Mouse (Mus musculus): ENCODE results near the gene Apex1. TPM values are rescaled to one million over a fixed set of nuclear protein-coding genes. Genes with fewer than 3 reads are reported as not detected.
"Not testable (repeated sequence)": the region's sequence is repeated elsewhere in the genome, so short reads cannot be mapped to it uniquely, and the experiment has no call there.

Apex1 gene
- polyA plus RNA-seq, 1 experiment from 2014 or later = 188 TPM

DNA sequence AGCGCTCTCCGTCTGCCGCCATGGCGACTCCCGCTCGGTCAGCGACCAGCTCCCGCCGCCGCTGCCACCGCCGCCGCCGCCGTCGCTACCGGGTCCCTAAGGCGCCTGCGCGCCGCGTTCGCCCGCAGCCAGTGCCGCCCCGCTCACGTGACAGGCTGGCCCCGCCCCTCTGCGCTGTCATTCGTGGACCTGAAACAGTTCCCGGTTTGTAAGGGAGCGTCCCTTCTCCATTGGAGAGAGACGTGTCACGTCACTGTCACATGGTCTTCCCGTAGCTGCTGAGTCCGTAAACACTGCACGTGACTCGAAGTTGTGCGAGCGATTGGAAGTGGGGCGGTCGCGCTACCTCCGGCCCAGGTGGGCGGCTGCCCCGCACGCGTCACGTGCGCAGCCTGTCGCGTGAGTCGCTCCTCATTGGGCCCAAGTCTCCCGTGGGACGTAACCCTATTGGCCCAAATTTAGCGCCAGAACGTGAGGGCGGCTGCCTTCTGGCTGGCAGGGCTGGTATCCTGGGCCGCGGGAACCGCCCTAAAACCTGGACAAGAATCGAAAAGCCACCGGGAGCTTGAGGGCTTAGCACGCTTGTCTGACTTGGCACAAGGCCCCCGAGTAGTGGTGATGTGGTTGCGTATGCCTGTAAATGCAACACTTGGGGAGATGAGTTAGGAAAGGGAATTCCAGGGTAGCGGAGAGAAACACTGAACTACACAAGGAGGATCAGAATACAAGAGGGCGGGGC, 6.2 kb downstream of the Apex1 start, which contains the start of the genes Pip4p1 and Pnp:
TSS of gene Pip4p1 (minus strand) at position 103 of the 739 bp plus-strand sequence.
TSS of gene Pnp (plus strand) at position 329 of the 739 bp plus-strand sequence.
- H3K27ac ChIP-seq = peak within 1 kb of the TSS; percentile 90
- H3K9ac ChIP-seq = peak within 1 kb of the TSS; percentile 94
- H3K4me2 ChIP-seq = peak within 1 kb of the TSS; percentile 81
- under 1% methylated on average over 66 of the region's 68 CpGs for WGBS
- H3K36me3 ChIP-seq = peaks cover 33% of the 10 kb centered on the region
- peak; percentile 99 for ATAC-seq (ENCODE audit: insufficient number of reproducible peaks, low FRiP score, low TSS enrichment, low read depth)
- peaks cover 18% of the 10 kb centered on the region for H3K4me1 ChIP-seq
- no peaks in the 10 kb centered on the region for H3K27me3 ChIP-seq
- H3K4me3 ChIP-seq = peak within 1 kb of the TSS; percentile 98
- H3K9me3 ChIP-seq = no peaks in the 10 kb centered on the region

DNA sequence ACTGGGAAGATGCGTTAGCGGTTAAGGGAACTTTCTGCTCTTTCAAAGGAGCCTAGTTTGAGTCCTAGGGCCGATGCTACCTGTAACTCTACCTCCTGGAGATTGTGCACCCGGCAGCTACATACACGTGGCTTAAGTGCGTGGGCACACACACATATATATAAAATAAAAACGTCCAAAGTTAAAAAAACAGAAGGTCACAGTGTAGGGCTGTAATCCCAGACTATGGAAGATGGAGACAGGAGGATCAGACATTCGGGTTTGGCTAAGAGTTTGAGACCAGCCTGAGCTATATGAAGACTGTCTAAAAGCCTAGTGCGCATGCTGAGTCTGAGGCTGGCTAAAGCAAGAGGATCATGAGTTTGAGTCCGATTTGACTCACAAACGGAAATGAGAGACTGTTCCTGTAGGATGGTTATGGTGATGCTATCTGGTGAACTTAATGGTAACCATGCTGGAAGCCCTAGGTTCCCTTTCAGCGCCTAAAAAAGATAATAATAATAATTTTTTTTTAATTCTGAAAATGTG, 6.8 kb downstream of the Apex1 start:
- Histone ChIP-seq H3K27me3 (no peaks in the 10 kb centered on the region), H3K4me2 (peak overlapping the region; percentile 57), H3K9ac (peak overlapping the region; percentile 11), H3K4me1 (peaks cover 12% of the 10 kb centered on the region), H3K27ac (peak overlapping the region; percentile 90), H3K4me3 (peak overlapping the region; percentile 98), H3K36me3 (peaks cover 27% of the 10 kb centered on the region), H3K9me3 (no peaks in the 10 kb centered on the region)
- ATAC-seq (ENCODE audit: insufficient number of reproducible peaks, low FRiP score, low TSS enrichment, low read depth) = no peak
- 13% methylated on average over 12 of the region's 12 CpGs for WGBS

DNA sequence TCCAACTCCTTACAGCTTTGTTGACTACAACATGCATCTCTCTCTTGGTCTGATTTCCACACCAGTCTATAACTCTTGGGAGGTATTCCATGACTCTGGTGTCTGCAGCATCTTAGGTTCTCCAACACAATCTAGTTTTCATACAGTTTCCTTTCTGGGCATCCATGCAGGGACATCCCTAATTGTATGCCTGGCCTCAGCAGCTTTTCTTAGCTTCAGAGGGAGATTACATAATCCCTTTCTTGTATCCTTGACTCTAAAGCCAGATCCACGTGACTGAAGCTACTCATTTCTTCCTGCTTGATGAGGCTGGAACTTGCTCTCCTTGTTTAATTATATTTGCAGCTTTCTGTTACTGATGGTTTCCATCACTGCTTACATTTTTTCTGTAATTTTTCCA, 11.9 kb downstream of the Apex1 start:
- no peaks in the 10 kb centered on the region for H3K9me3 ChIP-seq
- no peak for ATAC-seq (ENCODE audit: insufficient number of reproducible peaks, low FRiP score, low TSS enrichment, low read depth)
- no peaks in the 10 kb centered on the region for H3K36me3 ChIP-seq
- no peak overlapping the region for H3K27ac ChIP-seq
- 54% methylated on average over 1 of the region's 1 CpGs for WGBS
- peaks cover 1% of the 10 kb centered on the region; the same call in 1 of the 2 replicates for H3K4me1 ChIP-seq
- no peak overlapping the region for H3K4me3 ChIP-seq
- no peak overlapping the region for H3K9ac ChIP-seq
- H3K4me2 ChIP-seq = no peak overlapping the region
- H3K27me3 ChIP-seq = no peaks in the 10 kb centered on the region

DNA sequence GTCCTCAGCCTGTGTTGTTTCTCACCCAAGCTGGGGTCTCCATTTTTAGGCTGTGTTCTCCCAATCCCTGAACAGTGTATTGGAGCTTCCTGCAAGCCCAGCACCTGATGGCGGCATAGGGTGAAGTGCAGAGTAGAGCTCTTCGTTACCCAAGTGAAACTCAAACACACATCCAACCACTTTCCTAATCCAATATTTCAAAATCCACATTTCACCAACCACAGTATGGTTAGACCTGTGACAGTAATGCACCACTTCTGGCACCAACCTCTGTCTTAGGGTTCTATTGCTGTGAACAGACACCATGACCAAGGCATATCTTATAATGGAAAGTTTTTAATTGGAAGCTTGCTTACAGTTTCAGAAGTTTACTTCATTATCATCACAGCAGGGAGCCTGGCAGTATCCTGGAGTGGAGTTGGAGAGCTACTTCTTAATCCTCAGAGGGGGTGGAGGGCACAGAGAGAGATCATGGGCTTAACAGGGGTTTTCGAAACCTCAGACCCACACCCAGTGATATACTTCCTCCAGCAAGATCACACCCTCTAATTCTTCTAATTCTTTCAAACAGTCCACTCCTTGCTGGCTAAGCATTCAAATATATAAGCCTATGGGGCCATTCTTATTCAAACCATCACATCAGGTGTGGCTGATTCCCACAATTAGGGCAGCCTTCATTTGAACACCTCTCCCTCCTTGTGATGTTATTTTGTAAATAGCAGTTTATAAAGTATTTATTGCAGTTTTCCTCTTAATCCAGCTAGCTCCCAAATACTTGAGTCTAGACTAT, 13.5 kb downstream of the Apex1 start:
- Histone ChIP-seq H3K9ac (no peak overlapping the region), H3K27me3 (no peaks in the 10 kb centered on the region), H3K4me3 (no peak overlapping the region), H3K36me3 (no peaks in the 10 kb centered on the region), H3K4me2 (no peak overlapping the region), H3K9me3 (no peaks in the 10 kb centered on the region), H3K27ac (no peak overlapping the region), H3K4me1 (no peaks in the 10 kb centered on the region)
- ATAC-seq (ENCODE audit: insufficient number of reproducible peaks, low FRiP score, low TSS enrichment, low read depth) = no peak
- WGBS = 89% methylated on average over 3 of the region's 3 CpGs

DNA sequence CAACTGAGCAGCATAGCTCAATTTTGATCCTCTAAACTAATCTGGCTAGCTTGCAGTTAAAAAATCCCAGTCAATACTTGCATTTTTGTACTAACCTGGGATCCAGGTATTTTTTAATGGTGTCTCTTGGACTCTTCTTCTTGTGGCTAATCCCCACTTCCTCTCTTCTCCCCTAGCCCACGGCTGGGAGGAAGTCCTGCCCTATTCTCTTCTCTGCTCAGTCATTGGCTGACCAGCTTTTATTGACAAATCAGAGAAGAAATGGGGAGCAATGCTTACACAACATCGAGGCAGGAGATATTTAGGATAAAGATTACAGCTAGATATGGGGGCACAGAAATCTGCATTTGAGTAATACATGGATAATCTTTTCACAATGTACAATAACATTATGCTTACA, 14.2 kb downstream of the Apex1 start:
- Histone ChIP-seq H3K27me3 (no peaks in the 10 kb centered on the region), H3K36me3 (no peaks in the 10 kb centered on the region), H3K4me3 (no peak overlapping the region), H3K27ac (no peak overlapping the region), H3K4me1 (peaks cover 2% of the 10 kb centered on the region; the same call in 1 of the 2 replicates), H3K9me3 (no peaks in the 10 kb centered on the region), H3K4me2 (no peak overlapping the region), H3K9ac (no peak overlapping the region)
- ATAC-seq (ENCODE audit: insufficient number of reproducible peaks, low FRiP score, low TSS enrichment, low read depth) = no peak
- 32% methylated on average over 2 of the region's 2 CpGs for WGBS

DNA sequence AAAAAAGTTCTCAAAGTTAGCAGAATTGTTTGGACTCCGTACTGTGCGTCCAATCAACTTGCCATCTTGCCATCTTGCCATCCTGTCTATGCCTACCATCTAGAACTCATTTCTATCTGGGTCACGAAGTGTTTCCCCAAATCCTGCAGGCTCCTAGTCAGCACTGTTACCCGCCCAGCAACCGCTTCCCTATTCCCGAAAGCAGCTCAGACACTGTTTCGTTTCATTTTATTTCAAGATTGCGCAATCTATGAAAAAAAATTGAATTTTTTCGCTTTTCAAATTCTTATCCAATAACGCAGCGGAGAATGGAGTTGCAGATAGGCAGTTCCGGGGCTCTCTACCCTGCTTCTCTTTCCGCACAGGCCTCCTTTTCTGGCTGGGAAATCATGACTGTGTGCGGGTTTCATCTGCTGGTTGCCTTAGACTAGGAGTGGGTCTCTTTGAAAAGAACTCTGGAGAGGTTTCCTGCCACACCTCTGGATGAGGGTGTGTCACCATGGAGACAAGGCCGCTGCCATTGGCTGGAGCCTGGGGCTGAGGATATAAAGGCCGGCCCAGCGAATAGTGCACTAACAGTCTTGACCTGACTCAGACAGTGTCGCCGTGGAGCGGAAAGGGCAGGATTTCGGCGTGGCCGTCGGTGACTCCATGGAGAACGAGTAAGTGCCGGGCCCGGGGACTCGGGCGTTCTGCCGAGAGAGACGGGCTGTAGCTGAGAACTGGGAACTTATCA, 19.3 kb downstream of the Apex1 start, which contains the start of gene Gm49342:
TSS of gene Gm49342 (plus strand) at position 586 of the 736 bp plus-strand sequence.
- Histone ChIP-seq H3K4me2 (peak within 1 kb of the TSS; percentile 59), H3K36me3 (no peaks in the 10 kb centered on the region), H3K4me1 (peaks cover 8% of the 10 kb centered on the region; the same call in 1 of the 2 replicates), H3K27me3 (no peaks in the 10 kb centered on the region), H3K9me3 (no peaks in the 10 kb centered on the region), H3K4me3 (peak within 1 kb of the TSS; percentile 52), H3K9ac (peak within 1 kb of the TSS; percentile 35), H3K27ac (peak within 1 kb of the TSS; percentile 93)
- ATAC-seq (ENCODE audit: insufficient number of reproducible peaks, low FRiP score, low TSS enrichment, low read depth) = peak; percentile 97
- WGBS = 11% methylated on average over 31 of the region's 31 CpGs

DNA sequence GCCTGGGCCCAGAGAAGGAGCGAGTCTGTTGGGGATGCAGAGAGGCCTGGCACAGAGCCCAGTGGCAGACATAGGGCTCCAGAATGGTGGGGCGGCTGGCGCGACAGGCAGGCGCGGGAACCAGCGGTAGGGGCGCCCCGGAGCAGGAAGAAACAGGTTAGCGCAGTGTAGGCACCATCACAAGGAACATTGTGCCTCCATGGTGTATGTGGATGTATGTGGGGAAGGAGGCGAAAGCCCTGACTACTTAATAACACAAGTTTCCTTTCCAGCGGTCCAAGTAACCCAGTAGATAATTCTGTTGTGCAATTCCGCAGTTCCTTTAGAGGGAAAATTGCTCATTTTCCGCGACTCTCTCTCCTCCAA, 19.9 kb downstream of the Apex1 start:
- Histone ChIP-seq H3K4me3 (peak overlapping the region; percentile 52), H3K9ac (peak overlapping the region; percentile 35), H3K4me2 (peak overlapping the region; percentile 59), H3K27ac (peak overlapping the region; percentile 93)
- not testable (repeated sequence) for H3K4me1 ChIP-seq, H3K36me3 ChIP-seq, H3K27me3 ChIP-seq, H3K9me3 ChIP-seq
- ATAC-seq (ENCODE audit: insufficient number of reproducible peaks, low FRiP score, low TSS enrichment, low read depth) = peak; percentile 92
- WGBS = 2% methylated on average over 15 of the region's 15 CpGs

DNA sequence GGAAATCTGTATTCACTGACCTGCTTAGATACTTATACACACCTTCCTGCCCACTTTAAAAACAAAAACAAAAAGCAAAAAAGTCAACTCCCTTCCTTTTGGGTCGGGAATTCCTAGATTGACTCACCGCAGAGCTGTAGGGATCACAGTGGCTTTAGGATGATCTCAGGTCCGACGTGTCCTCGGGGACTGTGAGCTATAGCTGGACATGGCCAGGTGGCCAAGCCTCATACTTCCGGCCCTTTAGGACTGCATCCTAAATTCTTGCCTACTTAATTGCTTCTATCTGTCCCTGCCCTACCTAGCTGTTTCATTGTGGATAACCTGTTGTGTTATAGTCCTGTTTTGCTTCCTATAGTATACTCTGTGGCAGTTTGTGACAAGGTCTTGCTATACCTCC, 20.3 kb downstream of the Apex1 start:
- H3K4me3 ChIP-seq = peak overlapping the region; percentile 52
- not testable (repeated sequence) for ATAC-seq (ENCODE audit: insufficient number of reproducible peaks, low FRiP score, low TSS enrichment, low read depth); H3K27me3 ChIP-seq; H3K9me3 ChIP-seq; H3K4me1 ChIP-seq; H3K36me3 ChIP-seq
- peak overlapping the region; percentile 93 for H3K27ac ChIP-seq
- H3K9ac ChIP-seq = peak overlapping the region; percentile 35
- WGBS = 6% methylated on average over 6 of the region's 6 CpGs
- peak overlapping the region; percentile 59 for H3K4me2 ChIP-seq

DNA sequence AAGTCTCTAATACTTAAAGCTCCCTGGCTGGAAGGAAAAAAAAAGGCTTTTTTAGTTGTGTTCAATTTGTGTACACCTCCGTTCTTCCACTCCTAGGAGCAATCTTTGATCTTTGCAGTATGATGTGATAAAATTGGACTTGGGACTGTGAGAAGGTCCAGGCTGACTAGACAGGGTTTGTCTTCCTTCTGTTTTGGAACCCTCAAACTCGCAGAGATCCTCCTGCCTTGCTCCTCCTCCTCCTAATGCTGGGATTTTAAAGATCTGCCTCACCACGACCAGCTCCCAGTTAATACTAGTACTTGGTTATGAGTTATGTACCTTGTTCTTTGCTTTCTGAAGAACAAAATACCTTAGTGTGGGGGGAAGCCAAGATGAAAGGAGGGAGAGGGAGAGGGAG, 20.8 kb downstream of the Apex1 start:
- not testable (repeated sequence) for H3K36me3 ChIP-seq; H3K9me3 ChIP-seq; ATAC-seq (ENCODE audit: insufficient number of reproducible peaks, low FRiP score, low TSS enrichment, low read depth); H3K9ac ChIP-seq; H3K27me3 ChIP-seq; H3K4me1 ChIP-seq
- H3K4me2 ChIP-seq = peak overlapping the region; percentile 59
- WGBS = 19% methylated on average over 3 of the region's 3 CpGs
- H3K4me3 ChIP-seq = peak overlapping the region; percentile 52
- peak overlapping the region; percentile 93; the same call in 1 of the 2 replicates for H3K27ac ChIP-seq

DNA sequence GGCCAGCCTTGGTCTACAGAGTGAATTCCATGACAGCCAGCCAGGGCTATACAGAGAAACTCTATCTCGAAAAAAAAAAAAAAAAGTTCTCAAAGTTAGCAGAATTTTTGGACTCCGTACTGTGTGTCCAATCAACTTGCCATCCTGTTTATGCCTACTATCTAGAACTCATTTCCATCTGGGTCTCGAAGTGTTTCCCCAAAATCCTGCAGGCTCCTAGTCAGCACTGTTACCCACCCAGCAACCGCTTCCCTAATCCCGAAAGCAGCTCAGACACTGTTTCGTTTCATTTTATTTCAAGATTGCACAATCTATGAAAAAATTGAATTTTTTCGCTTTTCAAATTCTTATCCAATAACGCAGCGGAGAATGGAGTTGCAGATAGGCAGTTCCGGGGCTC, 30.7 kb downstream of the Apex1 start:
- no peak overlapping the region for H3K27ac ChIP-seq
- no peak for ATAC-seq (ENCODE audit: insufficient number of reproducible peaks, low FRiP score, low TSS enrichment, low read depth)
- 90% methylated on average over 10 of the region's 10 CpGs for WGBS
- H3K4me3 ChIP-seq = no peak overlapping the region
- no peak overlapping the region for H3K9ac ChIP-seq
- no peaks in the 10 kb centered on the region for H3K9me3 ChIP-seq
- no peak overlapping the region for H3K4me2 ChIP-seq
- H3K27me3 ChIP-seq = no peaks in the 10 kb centered on the region
- H3K36me3 ChIP-seq = peaks cover 7% of the 10 kb centered on the region
- H3K4me1 ChIP-seq = 0 out of 2 replicates have a peak, but pooled peaks cover 3% of the 10 kb centered on the region

DNA sequence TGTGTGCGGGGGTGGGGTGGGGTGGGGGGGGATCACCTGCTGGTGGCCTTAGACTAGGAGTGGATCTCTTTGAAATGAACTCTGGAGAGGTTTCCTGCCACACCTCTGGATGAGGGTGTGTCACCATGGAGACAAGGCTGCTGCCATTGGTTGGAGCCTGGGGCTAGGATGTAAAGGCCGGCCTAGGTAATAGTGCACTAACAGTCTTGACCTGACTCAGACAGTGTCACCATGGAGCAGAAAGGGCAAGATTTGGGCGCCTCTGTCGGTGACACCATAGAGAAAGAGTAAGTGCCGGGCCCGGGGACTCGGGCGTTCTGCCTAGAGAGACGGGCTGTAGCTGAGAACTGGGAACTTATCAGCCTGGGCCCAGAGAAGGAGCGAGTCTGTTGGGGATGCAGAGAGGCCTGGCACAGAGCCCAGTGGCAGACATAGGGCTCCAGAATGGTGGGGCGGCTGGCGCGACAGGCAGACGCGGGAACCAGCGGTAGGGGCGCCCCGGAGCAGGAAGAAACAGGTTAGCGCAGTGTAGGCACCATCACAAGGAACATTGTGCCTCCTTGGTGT, 31.3 kb downstream of the Apex1 start, which contains the start of gene Pnp2:
TSS of gene Pnp2 (plus strand) at position 51 of the 567 bp plus-strand sequence.
- H3K9me3 ChIP-seq; H3K4me1 ChIP-seq; H3K27ac ChIP-seq; H3K9ac ChIP-seq; H3K4me3 ChIP-seq; ATAC-seq (ENCODE audit: insufficient number of reproducible peaks, low FRiP score, low TSS enrichment, low read depth); H3K36me3 ChIP-seq; H3K27me3 ChIP-seq: not testable (repeated sequence)
- H3K4me2 ChIP-seq = peak within 1 kb of the TSS; percentile 41
- WGBS = 8% methylated on average over 19 of the region's 19 CpGs

Data from limb, embryonic 15.5 days (tissue).